Mouse (Mus musculus) heart, adult 10 weeks (tissue): Measurements from ENCODE around the gene Idnk. TPM values are rescaled to one million over a fixed set of nuclear protein-coding genes. Genes with fewer than 3 reads are reported as not detected.

Experiments
- polyA plus RNA-seq: library from polyadenylated mRNA; stranded (reverse); fragments of 350-450 nt; fragmentation: Illumina TruSeq; extraction: RNeasy Lipid Tissue Mini Kit (QIAGEN cat#74804); gene quantifications from one replicate; pipeline ENCODE4 v1.2.3, GENCODE M21; 2014; ENCODE audit warnings: low read depth, low replicate concordance

Gene Idnk
- 25.6 TPM for polyA plus RNA-seq

GRCm38 (mm10) chr13:58157447-58158098 is at the start of gene Idnk:
Gene Idnk, plus strand, starts transcription at chr13:58157649.

GRCm38 (mm10) chr13:58113061-58113900 is 44.2 kb upstream of the Idnk start, which contains the start of gene Klhl3:
Gene Klhl3, minus strand, starts transcription at chr13:58113592.

GRCm38 (mm10) chr13:58128396-58128767 is 29.1 kb upstream of the Idnk start, which contains the start of gene Hnrnpa0:
Gene Hnrnpa0, minus strand, starts transcription at chr13:58128556.

Other genes starting within 250 kb of the Idnk start
- gene Spock1, start 249.3 kb upstream of the Idnk start, polyA plus RNA-seq, result not detected
- gene Klhl3, start 44.1 kb upstream of the Idnk start, polyA plus RNA-seq, result 3.8 TPM
- gene Hnrnpa0, start 29.1 kb upstream of the Idnk start, polyA plus RNA-seq, result 34.5 TPM
- 45.7 TPM for gene Ubqln1, start 58.0 kb downstream of the Idnk start, polyA plus RNA-seq
- gene Gkap1, start 118.0 kb downstream of the Idnk start, polyA plus RNA-seq, result 38.2 TPM
- not detected for gene Kif27, start 201.5 kb downstream of the Idnk start, polyA plus RNA-seq
- gene 2210016F16Rik, start 227.6 kb downstream of the Idnk start, polyA plus RNA-seq, result 16.2 TPM
- gene Rmi1, start 244.6 kb downstream of the Idnk start, polyA plus RNA-seq, result 16.7 TPM
- 281 TPM for gene Hnrnpk, start 245.7 kb downstream of the Idnk start, polyA plus RNA-seq